Mouse (Mus musculus) megakaryocyte, embryonic 14.5 days (primary cell): Measurements from ENCODE around the gene Gm45717. TPM values are rescaled to one million over a fixed set of nuclear protein-coding genes. Genes with fewer than 3 reads are reported as not detected.

Experiments
- H3K27me3 ChIP-seq: replicated peaks from 2 replicates; pipeline ENCODE3; 2012; ENCODE audit warnings: inconsistent platforms
- H3K36me3 ChIP-seq: replicated peaks from 2 replicates; pipeline ENCODE3; 2012; ENCODE audit warnings: low read length, inconsistent platforms, mixed read lengths
- H3K4me1 ChIP-seq: 2 replicates; pipeline ENCODE4 v1.6.1; 2012; ENCODE audit warnings: inconsistent platforms
- H3K4me3 ChIP-seq: replicated peaks from 2 replicates; pipeline ENCODE3; 2012; ENCODE audit warnings: moderate library complexity, mild to moderate bottlenecking, inconsistent platforms
- H3K9me3 ChIP-seq: 2 replicates; pipeline ENCODE4 v1.6.1; 2012; ENCODE audit warnings: inconsistent platforms
- FLI1 ChIP-seq: IDR thresholded peaks from 2 replicates; pipeline ENCODE4 v1.6.1; 2012; ENCODE audit warnings: low read length, inconsistent platforms, mixed read lengths
- GATA1 ChIP-seq: IDR thresholded peaks from 3 replicates; pipeline ENCODE4 v1.6.1; 2012; ENCODE audit warnings: mixed read lengths, low read length, inconsistent platforms, borderline replicate concordance
- polyA plus RNA-seq: library from polyadenylated mRNA; stranded (reverse); fragments of >175 nt; gene quantifications from 2 replicates; pipeline ENCODE4 v1.2.3, GENCODE M21; 2012; ENCODE audit warnings: low replicate concordance; ENCODE audit not compliant: insufficient read depth

The Gm45717 gene
- polyA plus RNA-seq, 1 experiment: not detected

- Histone ChIP-seq H3K9me3 (no peaks in the 10 kb centered on the region), H3K27me3 (no peaks in the 10 kb centered on the region), H3K4me3 (peak overlapping the region; percentile 91), H3K4me1 (peaks cover 72% of the 10 kb centered on the region), H3K36me3 (peaks cover 24% of the 10 kb centered on the region)
- no peak for TF ChIP-seq FLI1
- no peak for TF ChIP-seq GATA1
Observed at GRCm38 (mm10) chr7:140967862-140968591, 12.3 kb upstream of the Gm45717 start.

GRCm38 (mm10) chr7:140966921-140967320 lies 11.2 kb upstream of the Gm45717 start, which contains the start of gene Ifitm1:
Gene Ifitm1 (plus strand): TSS chr7:140967221.
- peaks cover 23% of the 10 kb centered on the region for H3K36me3 ChIP-seq
- no peaks in the 10 kb centered on the region for H3K27me3 ChIP-seq
- H3K4me1 ChIP-seq: peaks cover 72% of the 10 kb centered on the region
- TF ChIP-seq FLI1: no peak
- no peak for TF ChIP-seq GATA1
- no peaks in the 10 kb centered on the region for H3K9me3 ChIP-seq
- peak within 1 kb of the TSS; percentile 85 for H3K4me3 ChIP-seq

- TF ChIP-seq GATA1 (no peak), FLI1 (no peak)
- Histone ChIP-seq H3K36me3 (no peaks in the 10 kb centered on the region), H3K4me3 (no peak overlapping the region), H3K4me1 (peaks cover 53% of the 10 kb centered on the region), H3K9me3 (no peaks in the 10 kb centered on the region), H3K27me3 (no peaks in the 10 kb centered on the region)
Observed at GRCm38 (mm10) chr7:140962733-140963132, 7.0 kb upstream of the Gm45717 start.

GRCm38 (mm10) chr7:140961416-140961815 lies 5.7 kb upstream of the Gm45717 start:
- no peaks in the 10 kb centered on the region for H3K36me3 ChIP-seq
- TF ChIP-seq FLI1 (no peak), GATA1 (no peak)
- no peak overlapping the region for H3K4me3 ChIP-seq
- no peaks in the 10 kb centered on the region for H3K9me3 ChIP-seq
- peaks cover 56% of the 10 kb centered on the region for H3K4me1 ChIP-seq
- no peaks in the 10 kb centered on the region for H3K27me3 ChIP-seq

GRCm38 (mm10) chr7:140960026-140960425 lies 4.3 kb upstream of the Gm45717 start:
- no peak for TF ChIP-seq FLI1
- no peak for TF ChIP-seq GATA1

GRCm38 (mm10) chr7:140959181-140959901 lies 3.6 kb upstream of the Gm45717 start:
- Histone ChIP-seq H3K4me3 (no peak overlapping the region), H3K27me3 (no peaks in the 10 kb centered on the region), H3K9me3 (no peaks in the 10 kb centered on the region), H3K4me1 (peaks cover 70% of the 10 kb centered on the region), H3K36me3 (peaks cover under 1% of the 10 kb centered on the region)
- TF ChIP-seq GATA1 (no peak), FLI1 (no peak)

More at GRCm38 (mm10) chr7:140960026-140960425, 4.3 kb upstream of the Gm45717 start:
- no peaks in the 10 kb centered on the region for H3K9me3 ChIP-seq
- no peaks in the 10 kb centered on the region for H3K36me3 ChIP-seq
- H3K4me3 ChIP-seq: peak overlapping the region; percentile 38
- no peaks in the 10 kb centered on the region for H3K27me3 ChIP-seq
- peaks cover 68% of the 10 kb centered on the region for H3K4me1 ChIP-seq

- H3K36me3 ChIP-seq: peaks cover 29% of the 10 kb centered on the region
- H3K4me1 ChIP-seq: peaks cover 83% of the 10 kb centered on the region
- TF ChIP-seq FLI1 (no peak), GATA1 (no peak)
- no peaks in the 10 kb centered on the region for H3K27me3 ChIP-seq
- H3K4me3 ChIP-seq: peak overlapping the region; percentile 85
- H3K9me3 ChIP-seq: no peaks in the 10 kb centered on the region
Observed at GRCm38 (mm10) chr7:140956556-140956869, 776 bp upstream of the Gm45717 start.

- no peak for TF ChIP-seq GATA1
- TF ChIP-seq FLI1: no peak
- no peaks in the 10 kb centered on the region for H3K27me3 ChIP-seq
- H3K4me1 ChIP-seq: peaks cover 94% of the 10 kb centered on the region
- peak overlapping the region; percentile 95 for H3K4me3 ChIP-seq
- H3K9me3 ChIP-seq: no peaks in the 10 kb centered on the region
- peaks cover 41% of the 10 kb centered on the region for H3K36me3 ChIP-seq
Observed at GRCm38 (mm10) chr7:140955342-140955741, 395 bp downstream of the Gm45717 start.

- Histone ChIP-seq H3K27me3 (no peaks in the 10 kb centered on the region), H3K4me1 (peaks cover 94% of the 10 kb centered on the region), H3K36me3 (peaks cover 47% of the 10 kb centered on the region), H3K4me3 (peak overlapping the region; percentile 95), H3K9me3 (no peaks in the 10 kb centered on the region)
- TF ChIP-seq FLI1 (no peak), GATA1 (no peak)
Observed at GRCm38 (mm10) chr7:140954733-140955071, 1.0 kb downstream of the Gm45717 start.
